Mouse (Mus musculus): ENCODE measurements around the gene En2.

En2 gene

DNA sequence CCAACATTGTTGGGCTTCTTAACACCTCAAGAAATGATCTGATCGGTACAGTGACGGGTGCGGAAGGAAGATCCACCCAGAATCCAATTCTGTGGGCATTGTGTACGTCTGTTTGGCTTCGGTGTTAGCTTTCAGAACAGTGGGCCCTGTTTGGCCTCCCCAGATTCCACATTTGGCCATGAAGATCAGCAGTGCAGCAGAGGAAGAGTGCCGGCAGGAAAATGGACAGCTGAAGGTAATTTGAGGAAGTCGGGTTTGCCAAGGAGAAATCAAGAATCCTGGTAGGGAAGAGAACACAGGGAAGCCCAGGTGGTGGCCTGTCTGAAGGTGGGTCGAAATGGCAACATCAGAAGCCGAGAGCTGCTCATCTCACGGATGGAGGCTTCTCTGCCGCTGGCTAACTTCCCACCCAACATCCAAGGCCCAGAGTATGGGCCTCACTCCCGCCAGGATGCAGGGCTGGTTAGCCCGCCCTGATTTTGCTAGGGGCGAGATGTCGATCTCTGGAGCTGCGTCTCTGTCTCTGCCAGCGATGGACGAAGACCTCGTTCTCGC is 4.0 kb upstream of the En2 start:
- DNase-seq: no peak

DNA sequence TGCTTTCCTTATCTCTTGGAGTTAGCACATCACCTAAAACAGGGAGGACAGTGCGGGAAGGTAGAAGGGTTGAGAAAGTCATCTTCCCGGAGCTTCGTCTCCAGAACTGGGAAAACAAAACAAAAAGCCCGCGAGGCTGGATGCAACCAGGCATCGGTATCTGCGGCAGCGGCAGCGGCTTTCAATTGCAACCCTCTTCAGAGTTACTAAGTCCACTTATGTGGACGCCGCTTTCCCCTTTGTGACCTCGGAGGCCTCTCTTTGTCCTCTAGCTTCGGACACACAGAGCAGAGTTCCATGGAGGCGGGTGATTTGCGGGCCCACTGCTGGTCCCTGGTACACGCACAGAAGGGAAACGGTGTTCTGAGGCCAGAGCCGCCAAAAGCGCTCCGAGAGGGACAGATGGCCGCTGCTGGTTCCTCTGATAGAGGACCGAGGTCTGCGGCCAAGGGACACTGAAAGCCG is 3.5 kb upstream of the En2 start:
- no peak for DNase-seq

DNA sequence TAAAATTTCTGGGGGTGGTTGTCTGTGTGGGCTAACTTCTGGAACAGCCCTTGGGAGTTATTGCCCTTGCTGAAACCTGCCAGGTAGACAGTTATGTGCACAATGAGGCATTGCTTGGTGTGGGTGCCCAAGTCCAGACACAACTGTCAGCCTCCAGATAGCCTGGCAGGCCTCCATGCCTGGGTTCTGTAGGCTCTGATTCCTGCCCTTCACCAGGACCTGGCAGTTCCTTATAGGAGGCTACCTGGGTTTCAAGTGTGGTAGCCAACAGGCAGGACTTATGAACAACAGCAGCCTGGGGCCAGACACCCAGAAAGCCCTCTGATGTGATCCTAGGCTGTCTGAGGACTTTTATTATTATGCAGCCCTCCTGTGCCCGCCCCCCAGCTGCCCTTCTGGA is 1.6 kb upstream of the En2 start:
- DNase-seq: no peak

DNA sequence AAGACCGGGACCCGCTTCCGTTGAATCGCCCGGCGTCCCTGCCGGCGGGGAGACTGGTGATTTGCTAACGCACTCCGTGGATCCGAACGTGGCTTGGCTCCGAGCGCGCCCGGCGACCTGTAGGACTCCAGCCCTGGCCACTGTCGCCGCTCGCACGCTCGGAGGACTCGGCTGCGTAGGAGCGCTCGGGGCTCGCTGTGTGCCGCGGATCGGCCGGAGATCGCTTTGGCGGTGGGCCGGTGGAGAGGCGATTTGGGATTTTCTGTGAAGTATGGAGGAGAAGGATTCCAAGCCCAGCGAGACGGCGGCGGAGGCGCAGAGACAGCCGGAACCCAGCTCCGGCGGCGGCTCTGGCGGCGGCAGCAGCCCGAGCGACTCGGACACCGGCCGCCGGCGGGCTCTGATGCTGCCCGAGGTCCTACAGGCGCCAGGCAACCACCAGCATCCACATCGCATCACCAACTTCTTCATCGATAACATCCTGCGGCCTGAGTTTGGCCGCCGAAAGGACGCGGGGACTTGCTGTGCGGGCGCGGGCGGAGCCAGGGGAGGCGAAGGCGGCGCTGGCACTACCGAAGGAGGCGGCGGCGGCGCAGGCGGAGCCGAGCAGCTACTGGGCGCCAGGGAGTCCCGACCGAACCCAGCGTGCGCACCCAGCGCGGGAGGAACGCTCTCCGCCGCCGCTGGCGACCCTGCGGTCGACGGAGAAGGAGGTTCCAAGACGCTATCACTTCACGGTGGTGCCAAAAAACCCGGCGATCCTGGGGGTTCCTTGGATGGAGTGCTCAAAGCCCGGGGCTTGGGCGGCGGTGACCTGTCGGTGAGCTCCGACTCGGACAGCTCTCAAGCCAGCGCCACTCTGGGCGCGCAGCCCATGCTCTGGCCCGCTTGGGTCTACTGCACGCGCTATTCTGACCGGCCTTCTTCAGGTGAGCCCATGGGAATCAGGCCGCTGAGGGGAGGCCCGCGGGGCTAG is 1.1 kb downstream of the En2 start:
- DNase-seq: peak; percentile 3

DNA sequence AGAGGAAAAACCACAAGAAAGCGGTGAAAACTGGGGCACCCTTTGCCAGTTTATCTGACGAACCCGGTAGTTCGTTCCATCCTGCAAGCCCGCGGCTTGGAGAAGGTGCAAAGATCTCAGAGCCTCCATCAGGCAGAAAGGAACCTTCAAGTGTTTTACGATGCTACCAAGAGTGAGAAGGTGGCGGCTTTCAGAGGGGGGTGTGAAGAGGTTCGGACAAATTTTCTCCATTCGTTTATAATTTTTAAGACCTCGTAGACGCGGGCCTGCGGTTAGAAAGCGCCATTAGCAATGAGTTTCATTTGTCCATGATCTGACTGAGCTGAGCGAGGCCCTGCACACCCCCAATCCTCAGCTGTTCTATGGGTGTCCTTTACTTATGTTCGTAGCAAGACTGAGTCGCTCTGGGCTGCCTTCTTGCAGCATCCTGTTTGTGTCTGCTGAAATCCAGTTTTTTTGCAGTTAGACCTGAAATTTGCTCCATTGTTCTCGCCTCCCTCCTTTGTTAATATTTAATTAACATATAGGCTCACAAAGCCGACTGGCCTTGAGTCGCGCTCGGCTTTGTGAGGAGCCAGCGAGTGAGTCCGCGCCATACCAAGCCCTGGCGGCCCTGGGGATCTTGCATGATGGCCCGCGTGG is 2.2 kb downstream of the En2 start:
- no peak for DNase-seq

DNA sequence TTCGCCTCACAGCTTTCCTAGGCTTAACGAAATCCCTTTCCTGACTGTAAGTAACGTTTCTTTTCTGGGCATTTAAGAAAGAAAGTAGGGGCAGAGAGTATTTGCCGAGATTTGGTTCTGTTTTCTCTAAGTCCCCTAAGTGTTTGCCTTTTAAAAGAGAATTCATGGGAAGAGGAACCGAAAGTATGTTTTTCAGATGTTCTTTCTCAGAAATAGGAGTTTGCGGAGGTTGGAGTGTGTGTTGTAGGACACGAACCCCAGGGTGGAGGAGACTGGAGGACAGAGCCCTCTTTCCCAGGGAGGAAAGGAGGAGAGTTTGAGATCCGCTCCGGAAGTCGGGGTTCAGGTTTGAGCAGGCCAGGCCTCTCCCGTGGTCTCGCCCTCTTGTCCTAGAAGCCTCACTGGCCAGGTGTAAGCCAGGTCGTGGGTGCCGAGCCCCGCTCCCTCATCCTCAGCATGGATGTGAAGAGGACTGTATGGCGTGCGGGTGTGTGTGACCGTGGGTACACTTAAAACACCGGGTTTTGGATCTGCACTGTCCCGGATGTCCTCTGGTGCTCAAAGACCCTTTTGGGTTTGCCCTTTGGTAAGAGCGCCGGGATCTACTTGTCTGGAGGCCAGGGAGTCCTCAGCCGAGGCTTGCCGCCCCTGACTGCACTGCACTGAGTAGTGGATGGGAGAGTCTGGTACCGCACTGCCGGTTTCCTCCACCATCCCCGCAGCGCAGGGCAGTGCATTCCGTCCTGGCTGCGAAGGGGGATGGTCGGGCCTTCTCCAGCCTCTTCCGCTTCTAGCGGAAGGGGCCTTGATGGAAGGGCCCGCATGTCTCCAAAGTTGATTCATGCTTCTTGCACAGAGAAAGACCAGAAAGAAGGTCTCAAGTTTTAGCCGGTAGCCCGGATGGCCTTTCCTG is 3.0 kb downstream of the En2 start:
- peak; percentile 5 for DNase-seq

DNA sequence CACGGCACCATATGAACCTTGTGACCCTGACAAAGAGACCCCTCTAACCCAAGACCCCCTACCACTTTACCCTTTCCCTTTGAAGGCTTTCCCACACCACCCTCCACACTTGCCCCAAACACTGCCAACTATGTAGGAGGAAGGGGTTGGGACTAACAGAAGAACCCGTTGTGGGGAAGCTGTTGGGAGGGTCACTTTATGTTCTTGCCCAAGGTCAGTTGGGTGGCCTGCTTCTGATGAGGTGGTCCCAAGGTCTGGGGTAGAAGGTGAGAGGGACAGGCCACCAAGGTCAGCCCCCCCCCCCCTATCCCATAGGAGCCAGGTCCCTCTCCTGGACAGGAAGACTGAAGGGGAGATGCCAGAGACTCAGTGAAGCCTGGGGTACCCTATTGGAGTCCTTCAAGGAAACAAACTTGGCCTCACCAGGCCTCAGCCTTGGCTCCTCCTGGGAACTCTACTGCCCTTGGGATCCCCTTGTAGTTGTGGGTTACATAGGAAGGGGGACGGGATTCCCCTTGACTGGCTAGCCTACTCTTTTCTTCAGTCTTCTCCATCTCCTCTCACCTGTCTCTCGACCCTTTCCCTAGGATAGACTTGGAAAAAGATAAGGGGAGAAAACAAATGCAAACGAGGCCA is 3.8 kb downstream of the En2 start:
- DNase-seq: no peak

DNA sequence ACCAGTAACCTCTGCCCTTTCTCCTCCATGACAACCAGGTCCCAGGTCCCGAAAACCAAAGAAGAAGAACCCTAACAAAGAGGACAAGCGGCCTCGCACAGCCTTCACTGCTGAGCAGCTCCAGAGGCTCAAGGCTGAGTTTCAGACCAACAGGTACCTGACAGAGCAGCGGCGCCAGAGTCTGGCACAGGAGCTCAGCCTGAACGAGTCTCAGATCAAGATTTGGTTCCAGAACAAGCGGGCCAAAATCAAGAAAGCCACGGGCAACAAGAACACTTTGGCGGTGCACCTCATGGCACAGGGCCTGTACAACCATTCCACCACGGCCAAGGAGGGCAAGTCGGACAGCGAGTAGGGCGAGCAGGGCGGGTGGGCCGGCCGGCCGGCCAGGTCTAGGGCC is 4.6 kb downstream of the En2 start:
- no peak for DNase-seq

DNA sequence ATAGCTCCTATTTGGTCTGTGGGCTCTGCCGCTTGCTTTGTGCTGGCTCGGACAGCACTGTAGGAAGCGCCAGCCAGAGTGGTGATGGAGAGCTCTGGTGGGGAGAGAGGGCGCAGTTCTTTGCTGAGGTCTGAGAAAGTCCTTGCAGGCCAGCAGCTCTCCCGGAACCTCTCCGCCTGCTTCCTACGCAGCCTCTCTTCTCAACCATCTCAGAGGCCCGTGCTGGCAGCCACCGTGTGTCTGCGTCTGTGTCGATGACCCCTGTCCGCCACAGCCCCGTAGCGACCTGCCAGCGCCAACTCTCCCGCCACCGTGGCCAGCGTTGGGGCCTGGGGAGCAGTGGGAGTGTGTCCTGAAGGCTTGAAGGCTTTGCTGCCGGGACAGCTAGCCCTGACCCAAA is 5.4 kb downstream of the En2 start:
- DNase-seq: no peak

DNA sequence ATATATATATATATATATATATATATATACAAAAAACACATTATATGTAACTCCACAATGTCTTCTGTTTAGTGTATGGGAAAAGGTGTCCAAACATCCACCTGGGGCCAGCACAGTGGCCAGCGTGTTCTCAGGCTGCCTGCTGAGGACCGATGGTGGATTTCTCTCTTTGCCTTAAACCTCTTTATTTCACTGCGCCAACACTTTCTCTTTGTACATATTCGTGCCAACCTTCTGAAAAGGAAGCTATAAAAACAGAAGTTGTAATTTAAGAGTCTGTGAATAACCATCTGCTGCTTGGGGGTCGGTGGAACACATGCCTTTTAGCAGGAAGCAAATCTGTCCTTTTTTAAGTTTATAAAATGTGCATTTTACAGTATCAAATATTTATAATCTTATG is 6.2 kb downstream of the En2 start:
- no peak for DNase-seq

DNA sequence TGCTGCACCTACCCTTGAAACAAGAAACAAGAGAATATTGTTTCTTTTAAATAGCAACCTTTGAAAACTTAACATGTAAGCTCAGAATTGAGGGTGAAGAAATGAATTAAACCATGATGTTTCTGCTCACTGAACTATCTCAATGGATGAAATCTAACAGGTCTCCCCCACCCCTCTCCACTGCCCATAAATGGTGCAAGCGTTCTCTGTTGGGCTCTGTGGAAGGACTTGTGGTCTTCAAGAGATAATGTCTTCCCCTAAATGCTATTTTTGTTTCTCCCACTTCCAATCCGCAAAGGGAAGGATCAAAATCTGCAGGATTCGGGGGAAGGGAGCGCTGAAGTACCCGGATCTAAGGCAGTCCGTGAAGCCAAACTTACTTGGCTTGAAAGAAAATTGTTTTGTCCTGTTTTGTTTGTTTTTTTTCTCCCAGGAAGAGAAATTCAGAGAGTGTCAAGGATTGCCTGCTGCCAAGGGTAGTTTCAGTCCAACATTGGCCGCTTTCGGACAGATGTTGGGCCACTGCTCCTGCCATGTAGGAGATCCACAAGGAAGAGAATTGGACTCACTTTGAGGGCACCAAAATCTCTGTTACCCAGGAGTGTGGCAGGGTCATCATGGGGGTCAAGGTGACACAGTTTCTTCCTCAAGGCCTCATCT is 6.9 kb downstream of the En2 start:
- DNase-seq: no peak

DNA sequence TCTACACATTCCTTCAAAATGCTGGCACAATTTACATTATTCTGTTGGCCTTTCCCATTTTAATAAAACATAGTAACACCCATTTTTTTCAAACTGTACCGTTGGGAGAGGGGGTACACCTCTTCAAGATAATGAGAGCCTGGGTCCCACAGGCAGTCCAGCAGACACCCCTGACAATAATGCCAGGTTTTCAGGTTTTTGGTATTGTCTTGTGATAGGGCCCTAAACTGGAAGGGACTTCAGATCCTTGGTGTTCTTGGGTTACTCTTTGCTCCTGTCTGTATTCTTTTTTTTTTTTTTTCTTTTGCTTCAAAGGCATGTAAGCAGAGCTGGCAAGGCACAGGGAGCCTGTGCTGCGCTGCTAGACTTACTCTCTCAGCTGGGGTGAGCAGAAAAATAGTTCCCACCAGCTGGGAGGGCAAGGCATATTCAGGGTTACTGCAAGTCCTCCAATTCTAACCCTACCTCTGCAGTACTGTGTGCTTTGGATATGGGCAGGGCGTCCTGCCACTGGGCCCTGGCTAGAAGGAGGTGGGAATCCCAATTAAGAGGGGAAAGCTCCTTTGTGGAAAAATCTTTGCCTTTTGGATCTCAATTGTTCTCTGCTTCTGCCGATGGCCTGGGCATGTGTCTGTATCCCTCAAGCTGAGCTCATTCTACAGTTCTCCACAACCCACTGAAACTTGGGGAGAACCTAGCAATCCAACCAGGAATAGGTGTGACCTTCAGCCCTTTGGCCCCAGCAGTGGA is 7.6 kb downstream of the En2 start:
- DNase-seq: no peak

DNA sequence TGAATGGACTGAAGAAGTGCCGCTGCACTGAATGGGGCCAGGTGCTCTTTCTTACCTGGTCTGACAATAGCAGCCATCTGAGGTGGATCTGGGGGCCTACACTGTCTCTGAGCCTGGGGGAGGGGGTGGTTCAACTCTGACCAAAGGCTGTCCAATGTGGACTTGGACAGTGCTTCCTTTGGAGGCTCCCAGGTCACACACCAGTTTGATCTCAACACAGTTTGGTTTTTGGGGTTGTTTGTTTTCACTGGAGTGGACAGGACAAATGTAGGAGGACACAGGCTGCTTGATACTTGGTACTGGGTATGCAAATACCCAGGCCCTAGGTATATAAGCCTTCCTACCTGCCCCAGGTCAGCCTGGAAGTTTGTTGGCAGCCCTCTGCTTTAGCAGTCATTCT is 8.2 kb downstream of the En2 start:
- no peak for DNase-seq

DNA sequence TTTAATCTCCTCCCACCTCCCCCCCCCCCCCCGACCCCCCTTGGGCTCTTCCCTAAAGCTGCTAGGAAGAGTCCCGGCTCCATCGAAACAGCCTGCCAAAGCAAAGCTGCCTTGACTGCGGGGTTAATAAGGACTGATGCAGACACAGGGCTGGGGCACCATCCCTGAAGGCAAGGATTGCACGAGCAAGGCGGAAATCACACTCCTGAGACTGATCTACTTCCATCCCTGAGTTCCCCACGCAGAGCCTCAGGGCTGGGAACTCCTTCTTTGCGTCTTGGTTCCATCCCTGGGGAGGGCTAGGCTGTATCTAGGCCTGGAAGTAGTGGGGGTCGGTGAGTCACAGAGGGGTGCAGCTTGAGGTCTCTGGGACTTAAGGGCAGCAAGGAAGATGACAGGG is 8.6 kb downstream of the En2 start:
- DNase-seq: no peak

DNA sequence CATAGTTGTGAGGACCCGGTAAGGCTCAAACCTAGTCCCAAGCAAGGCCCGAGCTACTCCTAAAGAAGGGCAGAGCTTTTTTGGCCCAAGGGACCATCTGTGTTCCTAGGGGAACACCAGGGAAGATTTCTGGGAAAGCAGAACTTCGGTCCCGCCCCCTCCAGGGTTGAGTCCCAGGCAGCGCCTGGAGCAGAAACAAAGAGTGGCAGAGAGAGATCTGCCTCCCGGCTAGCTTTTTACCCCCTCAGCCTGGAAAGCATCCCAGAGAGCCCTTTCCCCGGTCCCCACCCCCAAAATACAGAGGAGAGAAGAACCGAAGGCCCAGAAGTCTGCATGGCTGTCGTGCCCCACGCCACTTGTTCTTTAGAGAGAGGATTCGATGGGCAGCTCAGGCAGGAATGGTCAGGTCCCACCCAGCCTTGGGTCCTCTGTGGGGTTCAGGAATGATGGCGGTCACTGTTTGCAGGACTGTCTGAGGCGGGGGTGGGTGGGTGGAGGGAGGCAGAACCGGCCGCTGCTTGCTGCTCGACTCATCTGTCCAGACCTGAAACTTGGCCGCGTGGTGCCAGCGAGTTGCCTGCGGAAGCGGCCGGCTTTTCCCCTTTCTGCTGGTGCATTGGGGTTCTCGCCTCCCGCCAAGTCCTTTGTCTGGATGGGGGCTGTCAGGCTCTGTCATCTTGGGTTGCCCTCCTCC is 9.5 kb downstream of the En2 start:
- DNase-seq: no peak

DNA sequence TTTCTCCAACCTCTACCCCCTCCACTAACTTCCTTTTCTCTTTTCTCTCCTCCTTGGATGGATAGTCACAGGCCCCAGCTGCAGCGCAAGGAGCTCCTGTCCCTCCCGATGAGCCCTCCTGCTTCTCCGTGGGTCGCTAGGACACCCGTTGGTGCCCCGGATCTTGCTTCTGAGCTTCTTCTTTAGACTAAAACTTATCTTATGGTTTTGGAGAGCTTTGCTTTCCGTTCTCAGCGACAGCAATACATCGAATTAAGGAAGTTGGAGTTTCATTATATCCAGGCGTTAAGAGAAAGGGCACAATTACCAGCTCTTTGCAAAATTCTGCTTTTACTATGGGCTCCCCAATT is 10.1 kb downstream of the En2 start:
- no peak for DNase-seq

DNA sequence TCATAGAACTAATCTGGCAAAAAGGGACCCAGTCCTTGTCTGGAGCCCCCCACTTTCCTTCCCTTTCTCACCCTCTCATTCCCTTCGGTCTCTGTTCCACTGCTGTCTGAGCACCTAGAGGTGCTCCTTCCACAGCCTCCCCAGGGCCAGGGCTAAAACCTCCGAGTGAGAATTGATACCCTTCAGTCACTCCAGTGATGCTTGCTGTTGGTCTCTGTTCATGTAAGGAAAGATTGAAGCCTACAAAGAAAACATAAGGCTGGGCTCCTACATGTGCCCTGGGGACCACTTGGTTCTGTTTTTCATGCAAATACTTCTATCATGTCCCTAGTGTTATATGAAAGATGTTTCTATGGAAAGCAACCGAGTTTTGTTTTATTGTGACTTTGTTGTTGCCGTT is 10.5 kb downstream of the En2 start:
- DNase-seq: no peak

DNA sequence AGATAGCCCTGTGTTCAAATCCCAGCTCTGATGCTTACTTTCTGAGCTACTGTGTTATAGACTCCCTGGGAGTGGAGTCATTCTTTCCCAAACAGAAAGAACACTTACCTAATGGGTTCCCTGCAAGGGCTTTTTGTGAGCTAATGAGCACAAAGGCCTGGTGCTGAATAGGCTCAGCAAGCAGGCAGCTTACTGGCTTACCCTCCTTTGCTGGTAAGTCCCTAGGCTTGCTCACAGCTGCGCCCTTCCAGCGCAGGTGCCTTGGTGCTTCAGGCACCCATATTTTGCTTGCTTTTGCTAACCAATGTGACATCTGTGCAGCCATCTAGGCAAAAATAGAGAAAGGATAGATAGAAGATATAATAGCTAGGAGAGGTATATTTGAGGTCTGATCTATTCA is 11.1 kb downstream of the En2 start:
- DNase-seq: no peak

DNA sequence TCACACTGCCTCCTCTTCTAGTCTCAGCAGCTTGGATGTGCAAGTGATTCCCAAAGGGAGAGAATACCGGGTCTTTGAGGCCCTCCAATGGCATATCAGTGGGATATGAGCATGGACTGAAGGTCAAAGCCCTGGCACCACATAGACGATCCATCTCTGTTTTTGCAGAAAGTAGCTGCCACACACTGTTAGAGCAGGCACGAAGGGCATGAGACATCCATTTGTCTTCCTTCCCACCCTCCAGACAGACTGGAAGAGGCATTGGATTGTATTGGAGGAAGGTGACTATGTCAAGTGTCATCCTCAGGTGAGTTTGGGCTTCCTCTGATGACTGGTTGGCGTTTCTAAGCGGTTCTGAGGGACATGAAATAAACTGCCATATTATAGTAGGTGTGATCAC is 12.8 kb downstream of the En2 start:
- DNase-seq: no peak

DNA sequence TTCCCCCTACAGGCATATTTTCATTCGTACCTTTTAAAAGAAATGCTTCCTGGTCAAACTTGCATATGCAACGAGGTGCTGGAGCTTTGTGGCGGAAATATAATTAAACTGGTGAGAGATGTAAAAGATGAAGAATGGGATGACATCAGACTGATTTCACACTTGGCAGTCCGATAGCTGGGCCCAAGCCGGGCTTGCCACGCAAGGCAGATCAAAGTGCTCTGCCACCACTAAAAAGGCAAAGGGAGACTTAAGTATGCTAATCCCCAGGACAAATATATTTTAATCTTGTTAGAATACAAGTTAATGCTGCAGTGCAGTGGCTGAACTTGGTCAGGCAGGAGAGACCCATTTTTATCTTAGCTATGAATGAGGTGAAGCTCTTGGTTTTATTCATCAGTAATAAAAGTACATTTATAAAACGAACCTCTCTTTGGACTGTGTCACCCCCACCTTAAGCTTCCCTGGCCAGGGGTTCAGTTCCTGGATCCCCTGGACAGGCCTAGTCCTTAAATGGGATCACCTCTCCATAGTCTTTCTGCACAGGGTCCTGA is 13.8 kb downstream of the En2 start:
- DNase-seq: no peak
